Mouse (Mus musculus) CH12.LX (cell line): ENCODE results near the gene Dok5. TPM values are rescaled to one million over a fixed set of nuclear protein-coding genes. Genes with fewer than 3 reads are reported as not detected.

ENCODE experiments used
- DNase-seq: peaks from one replicate; pipeline ENCODE4 v3.0.0-alpha.2; 2013; ENCODE audit errors: extremely low read depth
- H3K27ac ChIP-seq: 2 replicates; pipeline ENCODE4 v1.5.1; 2012; ENCODE audit warnings: low read depth, mild to moderate bottlenecking, control low read depth, moderate library complexity; ENCODE audit not compliant: insufficient read depth
- H3K27me3 ChIP-seq: replicated peaks from 2 replicates; pipeline ENCODE3; 2012; ENCODE audit warnings: inconsistent platforms
- H3K36me3 ChIP-seq, 2 experiments: replicated peaks in 1 of 2; 2 replicates each; pipeline versions ENCODE3 to v1.6.1; 2012; ENCODE audit warnings: inconsistent platforms in 1 of 2, low read length in 1 of 2, mild to moderate bottlenecking in 1 of 2, mixed read lengths in 1 of 2, moderate library complexity in 1 of 2; ENCODE audit not compliant: control insufficient read depth in 1 of 2, insufficient read depth in 1 of 2
- H3K4me1 ChIP-seq, 2 experiments: 2 replicates each; pipeline ENCODE4 v1.6.1; 2012; ENCODE audit warnings: inconsistent platforms in 1 of 2, moderate library complexity in 1 of 2; ENCODE audit not compliant: insufficient read depth in 2 of 2, control insufficient read depth in 1 of 2
- H3K4me2 ChIP-seq: 2 replicates; pipeline ENCODE4 v1.6.1; 2012; ENCODE audit warnings: low read depth, mild to moderate bottlenecking, control low read depth; ENCODE audit not compliant: poor library complexity, insufficient read depth, severe bottlenecking
- H3K4me3 ChIP-seq, 3 experiments: fragments of 150-350 bp in 1 of 3; sonication (generic) in 1 of 3; replicated peaks in 1 of 3; 2 replicates each; pipeline versions ENCODE3 to v1.5.1; 2011 to 2012; ENCODE audit warnings: low read depth in 2 of 3, low read length in 2 of 3, mild to moderate bottlenecking in 2 of 3, moderate library complexity in 2 of 3, control low read depth in 1 of 3, improper control_type of control experiment in 1 of 3, inconsistent platforms in 1 of 3, mixed read lengths in 1 of 3; ENCODE audit not compliant: poor library complexity in 1 of 3
- H3K79me2 ChIP-seq: replicated peaks from 2 replicates; pipeline ENCODE4 v1.6.1; 2012; ENCODE audit warnings: mild to moderate bottlenecking, moderate library complexity; ENCODE audit not compliant: control insufficient read depth, poor library complexity, insufficient read depth, severe bottlenecking; ENCODE audit errors: extremely low read depth
- H3K9ac ChIP-seq: 2 replicates; pipeline ENCODE4 v1.6.1; 2012; ENCODE audit warnings: low read depth, mild to moderate bottlenecking, control low read depth, moderate library complexity; ENCODE audit not compliant: insufficient read depth
- H3K9me3 ChIP-seq: replicated peaks from 2 replicates; pipeline ENCODE3; 2012; ENCODE audit warnings: low read length, inconsistent platforms, mixed read lengths
- BHLHE40 ChIP-seq: IDR thresholded peaks from 2 replicates; pipeline ENCODE4 v1.6.1; 2011; ENCODE audit warnings: mild to moderate bottlenecking, low read depth, low read length, improper control_type of control experiment
- CHD1 ChIP-seq: IDR thresholded peaks from 2 replicates; pipeline ENCODE4 v1.6.1; 2012; ENCODE audit warnings: low read depth, low read length, improper control_type of control experiment, inconsistent platforms
- CHD2 ChIP-seq: IDR thresholded peaks from 2 replicates; pipeline ENCODE4 v1.6.1; 2011; ENCODE audit warnings: low read length, improper control_type of control experiment
- CTCF ChIP-seq, 2 experiments: IDR thresholded peaks in 1 of 2; conservative IDR thresholded peaks in 1 of 2; 2 replicates each; pipeline ENCODE4 v1.5.1; 2011 to 2012; ENCODE audit warnings: low read depth in 2 of 2, low read length in 2 of 2, improper control_type of control experiment in 1 of 2, inconsistent platforms in 1 of 2, mild to moderate bottlenecking in 1 of 2, moderate library complexity in 1 of 2
- E2F4 ChIP-seq: IDR thresholded peaks from 2 replicates; pipeline ENCODE4 v1.6.1; 2011; ENCODE audit warnings: low read depth, low read length, improper control_type of control experiment; ENCODE audit not compliant: insufficient replicate concordance
- ELF1 ChIP-seq: IDR thresholded peaks from 2 replicates; pipeline ENCODE4 v1.6.1; 2014; ENCODE audit warnings: low read depth, mild to moderate bottlenecking, inconsistent platforms, low read length, improper control_type of control experiment
- ETS1 ChIP-seq: conservative IDR thresholded peaks from 2 replicates; pipeline ENCODE4 v1.6.1; 2012; ENCODE audit warnings: low read depth, mild to moderate bottlenecking, inconsistent platforms, low read length, improper control_type of control experiment, moderate library complexity
- GABPA ChIP-seq: IDR thresholded peaks from 2 replicates; pipeline ENCODE4 v1.6.1; 2012; ENCODE audit warnings: low read depth, low read length, improper control_type of control experiment, inconsistent platforms; ENCODE audit not compliant: insufficient replicate concordance
- HCFC1 ChIP-seq: IDR thresholded peaks from 2 replicates; pipeline ENCODE4 v1.6.1; 2012; ENCODE audit warnings: low read depth, mild to moderate bottlenecking, inconsistent platforms, low read length, improper control_type of control experiment
- IRF4 ChIP-seq: IDR thresholded peaks from 2 replicates; pipeline ENCODE4 v1.6.1; 2014; ENCODE audit warnings: low read depth, mild to moderate bottlenecking, inconsistent platforms, low read length, improper control_type of control experiment
- JUN ChIP-seq: IDR thresholded peaks from 2 replicates; pipeline ENCODE4 v1.6.1; 2011; ENCODE audit warnings: low read depth, mild to moderate bottlenecking, low read length, improper control_type of control experiment, moderate library complexity; ENCODE audit not compliant: insufficient read depth
- MAFK ChIP-seq: IDR thresholded peaks from 2 replicates; pipeline ENCODE4 v1.6.1; 2011; ENCODE audit warnings: low read length, improper control_type of control experiment; ENCODE audit not compliant: insufficient replicate concordance
- MAZ ChIP-seq: IDR thresholded peaks from 2 replicates; pipeline ENCODE4 v1.6.1; 2012; ENCODE audit warnings: low read depth, mild to moderate bottlenecking, inconsistent platforms, low read length, improper control_type of control experiment, moderate library complexity
- MXI1 ChIP-seq: IDR thresholded peaks from 2 replicates; pipeline ENCODE4 v1.6.1; 2011; ENCODE audit warnings: mild to moderate bottlenecking, low read depth, low read length, improper control_type of control experiment
- MYC ChIP-seq: IDR thresholded peaks from 2 replicates; pipeline ENCODE4 v1.6.1; 2011; ENCODE audit warnings: low read depth, mild to moderate bottlenecking, improper control_type of control experiment, low read length
- NELFE ChIP-seq: IDR thresholded peaks from 2 replicates; pipeline ENCODE4 v1.6.1; 2011; ENCODE audit warnings: low read depth, low read length, improper control_type of control experiment
- NRF1 ChIP-seq: IDR thresholded peaks from 2 replicates; pipeline ENCODE4 v1.6.1; 2014; ENCODE audit warnings: low read depth, mild to moderate bottlenecking, inconsistent platforms, low read length, improper control_type of control experiment, moderate library complexity
- PAX5 ChIP-seq: IDR thresholded peaks from 2 replicates; pipeline ENCODE4 v1.6.1; 2012; ENCODE audit warnings: low read length, inconsistent platforms, mixed read lengths
- POLR2AphosphoS2 ChIP-seq: IDR thresholded peaks from 2 replicates; pipeline ENCODE4 v1.6.1; 2011; ENCODE audit warnings: low read depth, low read length, improper control_type of control experiment
- RAD21 ChIP-seq: IDR thresholded peaks from 2 replicates; pipeline ENCODE4 v1.6.1; 2011; ENCODE audit warnings: low read depth, mild to moderate bottlenecking, low read length, improper control_type of control experiment, moderate library complexity
- RCOR1 ChIP-seq: conservative IDR thresholded peaks from 2 replicates; pipeline ENCODE4 v1.6.1; 2012; ENCODE audit warnings: low read depth, mild to moderate bottlenecking, inconsistent platforms, low read length, improper control_type of control experiment
- SIN3A ChIP-seq: IDR thresholded peaks from 2 replicates; pipeline ENCODE4 v1.6.1; 2012; ENCODE audit warnings: low read length, improper control_type of control experiment, inconsistent platforms
- SMC3 ChIP-seq: IDR thresholded peaks from 2 replicates; pipeline ENCODE4 v1.6.1; 2011; ENCODE audit warnings: low read depth, low read length, improper control_type of control experiment
- TBP ChIP-seq: conservative IDR thresholded peaks from 2 replicates; pipeline ENCODE4 v1.6.1; 2011; ENCODE audit warnings: low read depth, low read length, improper control_type of control experiment
- TCF12 ChIP-seq: IDR thresholded peaks from 2 replicates; pipeline ENCODE4 v1.6.1; 2014; ENCODE audit warnings: low read depth, mild to moderate bottlenecking, inconsistent platforms, low read length, improper control_type of control experiment
- UBTF ChIP-seq: IDR thresholded peaks from 2 replicates; pipeline ENCODE4 v1.6.1; 2012; ENCODE audit warnings: low read depth, mild to moderate bottlenecking, inconsistent platforms, low read length, improper control_type of control experiment, moderate library complexity
- ZC3H11A ChIP-seq: IDR thresholded peaks from 2 replicates; pipeline ENCODE4 v1.6.1; 2012; ENCODE audit warnings: low read depth, mild to moderate bottlenecking, inconsistent platforms, low read length, improper control_type of control experiment
- ZKSCAN1 ChIP-seq: IDR thresholded peaks from 2 replicates; pipeline ENCODE4 v1.6.1; 2012; ENCODE audit warnings: low read depth, inconsistent platforms, low read length, improper control_type of control experiment, borderline replicate concordance
- ZMIZ1 ChIP-seq: IDR thresholded peaks from 2 replicates; pipeline ENCODE4 v1.6.1; 2012; ENCODE audit warnings: low read depth, mild to moderate bottlenecking, inconsistent platforms, low read length, improper control_type of control experiment
- ZNF384 ChIP-seq: IDR thresholded peaks from 2 replicates; pipeline ENCODE4 v1.6.1; 2012; ENCODE audit warnings: low read depth, low read length, improper control_type of control experiment, inconsistent platforms
- dilution Hi-C: fragments of 300-500 bp; cut with MboI; formaldehyde crosslinking; loops from 2 replicates; pipeline ENCODE4 v1.14.3; 2020; ENCODE audit warnings: low sequenced_read_pairs; ENCODE audit not compliant: extremely low pct_unique_long_range_greater_than_20kb, extremely low pct_ligation_motif_present
- in situ Hi-C: fragments of 300-500 bp; cut with MboI; formaldehyde crosslinking; loops from 3 replicates; pipeline ENCODE4 v1.14.3; 2019; ENCODE audit warnings: low sequenced_read_pairs, low pct_ligation_motif_present, low pct_unique_long_range_greater_than_20kb, mixed read lengths
- polyA plus RNA-seq: library from polyadenylated mRNA; unstranded; fragments of >175 nt; gene quantifications from 2 replicates; pipeline ENCODE4 v1.2.1, GENCODE M21; 2012; ENCODE audit warnings: low read depth; ENCODE audit not compliant: insufficient read length
- total RNA-seq, 2 experiments: library from RNA; depleted of rRNA; stranded (reverse); fragments of 300-350 nt in 1 of 2; fragments of >200 nt in 1 of 2; gene quantifications; 2 replicates each; pipeline ENCODE4 v1.2.3; 2012 to 2014

Gene Dok5
- total and polyA plus RNA-seq, 3 experiments = not detected

DNA sequence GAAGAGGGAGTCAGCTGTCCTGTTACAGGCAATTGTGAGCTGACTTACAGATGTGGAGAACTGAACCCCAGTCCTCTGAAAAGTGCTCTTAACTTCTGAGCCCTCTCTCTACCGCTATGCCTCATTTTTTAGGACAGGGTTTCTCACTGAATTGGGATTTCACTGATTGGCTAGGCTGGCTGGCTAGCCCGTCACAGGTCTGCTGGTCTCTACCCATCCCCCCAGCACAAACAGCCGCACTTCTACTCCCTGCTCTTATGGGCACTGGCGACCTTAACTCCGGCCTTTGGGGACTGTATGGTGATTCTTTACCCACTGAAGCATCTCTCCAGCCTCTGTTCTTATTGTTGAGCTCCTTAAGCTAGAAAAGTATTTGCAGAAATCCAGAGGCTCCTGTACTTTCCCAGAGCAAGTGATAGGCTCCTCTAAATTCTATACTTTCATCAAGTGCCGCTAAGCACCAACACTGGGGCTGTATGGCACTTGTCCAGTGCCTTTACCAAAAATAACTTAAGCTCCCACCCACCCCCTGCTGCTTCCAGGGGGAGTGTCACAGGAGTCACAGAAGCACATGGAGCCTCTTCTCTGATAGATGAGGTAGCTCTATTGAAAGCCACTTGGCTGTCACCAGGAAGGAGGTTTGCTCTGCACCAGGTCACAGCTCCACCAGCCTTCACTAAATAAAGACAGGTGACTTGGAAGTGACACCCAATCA is 4.5 kb upstream of the Dok5 start:
- H3K4me3 ChIP-seq = no peak overlapping the region
- no peak overlapping the region for H3K9ac ChIP-seq
- in situ Hi-C loops = no loop called here
- DNase-seq = no peak
- H3K9me3 ChIP-seq = peaks cover 81% of the 10 kb centered on the region
- dilution Hi-C loops = no loop called here
- H3K27ac ChIP-seq = no peak overlapping the region
- no peak overlapping the region for H3K4me2 ChIP-seq
- TF ChIP-seq ZNF384 (no peak), SMC3 (no peak), HCFC1 (no peak), POLR2AphosphoS2 (no peak), TBP (no peak)
- H3K36me3 ChIP-seq = no peaks in the 10 kb centered on the region
- no peaks in the 10 kb centered on the region for H3K27me3 ChIP-seq
- H3K79me2 ChIP-seq = no peaks in the 10 kb centered on the region
- no peaks in the 10 kb centered on the region for H3K4me1 ChIP-seq

DNA sequence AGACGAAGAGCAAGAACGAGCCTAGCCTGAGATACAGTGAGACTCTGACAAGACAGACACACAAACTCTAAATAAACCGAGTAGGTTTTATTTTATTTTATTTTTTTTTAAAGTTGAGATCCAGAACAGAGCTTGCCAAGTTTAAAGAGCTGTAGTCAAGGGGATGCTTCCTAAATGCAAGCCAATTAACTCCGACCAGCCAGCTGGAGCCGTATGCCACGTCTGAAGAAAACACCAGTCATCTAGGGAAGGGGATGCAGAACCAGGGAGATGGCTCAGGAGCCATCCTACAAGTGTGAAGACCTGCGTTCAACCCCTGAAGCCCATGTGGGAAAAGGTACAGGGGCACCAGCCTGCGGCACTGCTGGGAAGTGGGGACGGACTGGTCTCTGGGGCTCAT is 2.7 kb upstream of the Dok5 start:
- no peak overlapping the region for H3K9ac ChIP-seq

GRCm38 (mm10) chr2:170729661-170730060 is 1.9 kb upstream of the Dok5 start:
- in situ Hi-C loops (no loop called here), dilution Hi-C loops (no loop called here)
- no peaks in the 10 kb centered on the region for H3K27me3 ChIP-seq
- TF ChIP-seq ZC3H11A = no peak
- no peak for TF ChIP-seq TCF12
- no peak for TF ChIP-seq CHD2
- TF ChIP-seq POLR2AphosphoS2 = no peak
- no peak for TF ChIP-seq ZKSCAN1
- TF ChIP-seq MYC = no peak
- TF ChIP-seq HCFC1 = no peak
- TF ChIP-seq PAX5 = no peak
- no peak for TF ChIP-seq ETS1
- TF ChIP-seq UBTF = no peak
- no peak for TF ChIP-seq CTCF (conservative IDR thresholded peaks at IDR 0.05 in 1 of 2, IDR thresholded peaks at IDR 0.05 in 1 of 2; ENCODE audit: low read depth in 2 of 2, low read length in 2 of 2)
- TF ChIP-seq IRF4 = no peak
- no peak for TF ChIP-seq JUN
- TF ChIP-seq RAD21 = no peak
- TF ChIP-seq MXI1 = no peak
- TF ChIP-seq BHLHE40 = no peak
- no peak for TF ChIP-seq SIN3A
- no peak overlapping the region for H3K9ac ChIP-seq
- H3K4me3 ChIP-seq = no peak overlapping the region
- H3K27ac ChIP-seq = no peak overlapping the region
- H3K4me2 ChIP-seq = no peak overlapping the region
- peaks cover 75% of the 10 kb centered on the region for H3K9me3 ChIP-seq
- DNase-seq = no peak
- no peaks in the 10 kb centered on the region for H3K4me1 ChIP-seq
- H3K79me2 ChIP-seq = no peaks in the 10 kb centered on the region
- no peaks in the 10 kb centered on the region for H3K36me3 ChIP-seq

More for the DNA sequence above, 2.7 kb upstream of the Dok5 start:
- Histone ChIP-seq H3K36me3 (no peaks in the 10 kb centered on the region), H3K27ac (no peak overlapping the region), H3K27me3 (no peaks in the 10 kb centered on the region), H3K4me1 (no peaks in the 10 kb centered on the region), H3K9me3 (peaks cover 75% of the 10 kb centered on the region), H3K4me3 (no peak overlapping the region), H3K79me2 (no peaks in the 10 kb centered on the region)
- dilution Hi-C loops (no loop called here), in situ Hi-C loops (no loop called here)
- DNase-seq = no peak
- TF ChIP-seq IRF4 (no peak), CHD2 (no peak), CHD1 (no peak), TCF12 (no peak), RCOR1 (no peak), MAFK (no peak), E2F4 (no peak), ELF1 (no peak), NRF1 (no peak), MAZ (no peak), UBTF (no peak), JUN (no peak), GABPA (no peak), NELFE (no peak), ZMIZ1 (no peak), ZC3H11A (no peak), HCFC1 (no peak), POLR2AphosphoS2 (no peak)
- TF ChIP-seq, all 38 proteins: peak for 0
- no peak overlapping the region for H3K4me2 ChIP-seq
